Comparison of ENCODE assay signal across 20 mouse cellular contexts in genomic region chr11:102541471-102541870, GRCm38 (mm10). TPM values are rescaled to one million over a fixed set of nuclear protein-coding genes. Genes with fewer than 3 reads are reported as not detected.
DNase-seq lines count a peak whose midpoint lies in the region; ATAC-seq lines count a peak whose summit lies in the region.
"Had no signal": no experiment of that assay in that cellular context is flagged by ENCODE, and none has a peak within 500 bp of the region (broad histone marks: within the 10 kb centered on the region; RNA-seq: fewer than 3 reads in every experiment).

No protein-coding gene starts in this region.

- H3K9ac ChIP-seq in liver, embryonic 12.5 days, result no peak overlapping the region
- H3K9ac ChIP-seq: embryonic facial prominence, embryonic 12.5 days; forebrain, embryonic 15.5 days; heart, embryonic 15.5 days; hindbrain, embryonic 14.5 days; intestine, embryonic 15.5 days had no signal

- peak; percentile 35 for DNase-seq in gastrocnemius, adult 18-20 months (ENCODE audit: low spot score)
- no peak for DNase-seq in gastrocnemius, postnatal 36 days
- no peak for DNase-seq in liver
- peak; percentile 77 for DNase-seq in adrenal gland, adult 2 months
- peak; percentile 68 for DNase-seq in adrenal gland, postnatal 14 days
- no peak for DNase-seq in heart, adult 8-10 months (ENCODE audit: low spot score)
- DNase-seq in layer of hippocampus, adult 9-11 months, result no peak
- DNase-seq: cerebellum, adult 11 months; cerebellum, adult 9-10 months; cerebellum, postnatal 25 days; heart, adult 18-20 months had no signal

- H3K4me1 ChIP-seq in liver, embryonic 12.5 days, result peaks cover 33% of the 10 kb centered on the region

- H3K4me2 ChIP-seq in liver, embryonic 12.5 days, result no peak overlapping the region
- H3K4me2 ChIP-seq: embryonic facial prominence, embryonic 12.5 days; forebrain, embryonic 15.5 days; heart, embryonic 11.5 days; heart, embryonic 15.5 days; hindbrain, embryonic 14.5 days; intestine, embryonic 15.5 days had no signal

- 83% methylated on average over 5 of the region's 5 CpGs for WGBS in liver, embryonic 12.5 days (ENCODE audit: insufficient replicate concordance)

- no peak overlapping the region for H3K4me3 ChIP-seq in liver, embryonic 12.5 days
- H3K4me3 ChIP-seq: embryonic facial prominence, embryonic 12.5 days; forebrain, embryonic 15.5 days; heart, embryonic 15.5 days; hindbrain, embryonic 10.5 days; intestine, embryonic 15.5 days had no signal

- no peaks in the 10 kb centered on the region for H3K27me3 ChIP-seq in liver, embryonic 12.5 days (replicated peaks)
- H3K27me3 ChIP-seq: embryonic facial prominence, embryonic 12.5 days; forebrain, embryonic 15.5 days; heart, embryonic 15.5 days; intestine, embryonic 15.5 days had no signal

- H3K9me3 ChIP-seq in liver, embryonic 12.5 days (replicated peaks), result no peaks in the 10 kb centered on the region
- H3K9me3 ChIP-seq: embryonic facial prominence, embryonic 12.5 days; forebrain, embryonic 15.5 days; heart, embryonic 15.5 days; hindbrain, embryonic 10.5 days; intestine, embryonic 15.5 days had no signal

- peak overlapping the region; percentile 4; the same call in 1 of the 2 replicates for H3K27ac ChIP-seq in liver, embryonic 12.5 days
- H3K27ac ChIP-seq: embryonic facial prominence, embryonic 12.5 days; forebrain, embryonic 15.5 days; heart, embryonic 15.5 days; hindbrain, embryonic 10.5 days; hindbrain, embryonic 14.5 days; intestine, embryonic 15.5 days had no signal

- no peak for ATAC-seq in liver, embryonic 12.5 days
- ATAC-seq: forebrain, embryonic 15.5 days; intestine, embryonic 15.5 days had no signal

- intact Hi-C loops in gastrocnemius, postnatal 36 days (cut with DNase I), result no loop called here

- peaks cover 35% of the 10 kb centered on the region for H3K36me3 ChIP-seq in liver, embryonic 12.5 days
- H3K36me3 ChIP-seq: intestine, embryonic 15.5 days had no signal

RNA-seq across cellular contexts. Expression of gene Gpatch8, which starts 14.7 kb away (rescaled TPM):
- total RNA-seq in gastrocnemius, adult 18-20 months (2021), result 10 to 100 TPM; 26.1 to 27.1 TPM
- total RNA-seq in gastrocnemius, postnatal 36 days (2021), result 10 to 100 TPM; 20.2 to 24.4 TPM
- 25.8 and 26.5 TPM in 2 replicates for polyA plus RNA-seq in liver, embryonic 12.5 days (2016; fragmentation: Nextera tagmentation; extraction: Ambion mirVana)
- 10 to 100 TPM; 23.2 to 31.4 TPM for total RNA-seq in adrenal gland, adult 2 months (2021)
- 16.0 and 18.4 TPM in 2 replicates for polyA plus RNA-seq in adrenal gland, adult 2 months (2012; rRNA removed)
- total RNA-seq in adrenal gland, postnatal 14 days (2021), result 29.7 and 29.9 TPM in 2 replicates
- 10 to 100 TPM; 16.4 to 22.3 (median 17.8) TPM for total RNA-seq in heart, adult 8-10 months (2022)

RNA-seq across cellular contexts. Expression of gene Gm11627, which starts 37.8 kb away (rescaled TPM):
- under 1 TPM in 1 of 2 experiments, not detected in 1; 0.43 TPM for total RNA-seq in gastrocnemius, adult 18-20 months (2021)
- total RNA-seq in gastrocnemius, postnatal 36 days (2021), result not detected
- 0.51 and 0.96 TPM in 2 replicates for polyA plus RNA-seq in liver, embryonic 12.5 days (2016; fragmentation: Nextera tagmentation; extraction: Ambion mirVana)
- under 1 TPM in 1 of 2 experiments, not detected in 1; 0.52 TPM for total RNA-seq in adrenal gland, adult 2 months (2021)
- not detected in 2 replicates for polyA plus RNA-seq in adrenal gland, adult 2 months (2012; rRNA removed)
- 0.44 and 0.60 TPM in 2 replicates for total RNA-seq in adrenal gland, postnatal 14 days (2021)
- under 1 TPM in 3 of 4 experiments, not detected in 1; 0.34 to 0.65 (median 0.60) TPM for total RNA-seq in heart, adult 8-10 months (2022)
- total RNA-seq: adrenal gland, adult 18-20 months had no signal

Comparison
In these comparisons a context has a peak if more than half of its experiments do, and no peak if none do; other contexts are left out.
1. DNase-seq: peak in gastrocnemius, adult 18-20 months (single experiment), adrenal gland, adult 2 months (single experiment) and adrenal gland, postnatal 14 days (single experiment); none in gastrocnemius, postnatal 36 days (0 of 2), liver (single experiment), heart, adult 8-10 months (single experiment) and layer of hippocampus, adult 9-11 months (single experiment).